Mouse (Mus musculus): ENCODE results near the gene Scaf4. TPM values are rescaled to one million over a fixed set of nuclear protein-coding genes. Genes with fewer than 3 reads are reported as not detected.

Scaf4 gene
- polyA plus RNA-seq, 1 experiment from 2014 or later, result 7.9 TPM

DNA sequence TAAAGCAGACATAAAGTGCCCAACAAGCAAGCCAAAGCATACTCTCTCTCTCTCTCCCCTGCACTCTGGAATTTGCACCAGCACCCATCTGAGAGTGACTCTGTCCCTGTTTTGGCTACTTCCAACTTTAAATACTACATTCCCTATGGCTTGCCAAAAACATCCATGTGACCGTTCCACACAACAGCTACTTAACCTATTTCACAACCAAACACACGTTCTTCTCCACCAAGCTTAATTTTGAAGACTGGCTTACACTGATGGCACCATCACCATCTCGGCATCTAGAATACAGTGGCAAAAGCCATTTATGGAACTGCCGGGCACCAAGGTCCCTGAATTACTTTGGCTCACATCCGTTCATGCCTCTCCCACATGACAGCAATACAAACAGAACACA lies 3.3 kb downstream of the Scaf4 start:
- no peaks in the 10 kb centered on the region for H3K9me3 ChIP-seq (replicated peaks; ENCODE audit: control insufficient read depth, low read length)
- no peak overlapping the region for H3K9ac ChIP-seq (ENCODE audit: low read depth, low read length)
- peaks cover 48% of the 10 kb centered on the region for H3K4me1 ChIP-seq (ENCODE audit: control insufficient read depth, low read depth, low read length)
- ATAC-seq (ENCODE audit: low read depth), result no peak
- no peak overlapping the region for H3K4me2 ChIP-seq (ENCODE audit: low read depth, low read length)
- H3K36me3 ChIP-seq (ENCODE audit: control insufficient read depth, insufficient read depth), result no peaks in the 10 kb centered on the region
- H3K27me3 ChIP-seq (ENCODE audit: control insufficient read depth, insufficient read depth, low read depth, low read length), result no peaks in the 10 kb centered on the region
- WGBS (ENCODE audit: insufficient replicate concordance), result 65% methylated on average over 5 of the region's 5 CpGs
- H3K4me3 ChIP-seq (ENCODE audit: low read depth, low read length), result no peak overlapping the region
- H3K27ac ChIP-seq (ENCODE audit: low read length), result peak overlapping the region; percentile 33; the same call in 1 of the 2 replicates

GRCm38 (mm10) chr16:90280515-90280914 lies 3.8 kb downstream of the Scaf4 start:
- Histone ChIP-seq H3K9me3 (replicated peaks; ENCODE audit: control insufficient read depth, low read length) (no peaks in the 10 kb centered on the region), H3K4me3 (ENCODE audit: low read depth, low read length) (no peak overlapping the region), H3K4me2 (ENCODE audit: low read depth, low read length) (no peak overlapping the region), H3K9ac (ENCODE audit: low read depth, low read length) (no peak overlapping the region), H3K36me3 (ENCODE audit: control insufficient read depth, insufficient read depth) (no peaks in the 10 kb centered on the region), H3K4me1 (ENCODE audit: control insufficient read depth, low read depth, low read length) (peaks cover 46% of the 10 kb centered on the region), H3K27me3 (ENCODE audit: control insufficient read depth, insufficient read depth, low read depth, low read length) (no peaks in the 10 kb centered on the region), H3K27ac (ENCODE audit: low read length) (peak overlapping the region; percentile 33; the same call in 1 of the 2 replicates)
- ATAC-seq (ENCODE audit: low read depth), result no peak
- 73% methylated on average over 2 of the region's 2 CpGs for WGBS (ENCODE audit: insufficient replicate concordance)

- peaks cover 37% of the 10 kb centered on the region for H3K4me1 ChIP-seq (ENCODE audit: control insufficient read depth, low read depth, low read length)
- peak overlapping the region; percentile 44 for H3K4me2 ChIP-seq (ENCODE audit: low read depth, low read length)
Observed at GRCm38 (mm10) chr16:90279058-90279457, 5.2 kb downstream of the Scaf4 start.

DNA sequence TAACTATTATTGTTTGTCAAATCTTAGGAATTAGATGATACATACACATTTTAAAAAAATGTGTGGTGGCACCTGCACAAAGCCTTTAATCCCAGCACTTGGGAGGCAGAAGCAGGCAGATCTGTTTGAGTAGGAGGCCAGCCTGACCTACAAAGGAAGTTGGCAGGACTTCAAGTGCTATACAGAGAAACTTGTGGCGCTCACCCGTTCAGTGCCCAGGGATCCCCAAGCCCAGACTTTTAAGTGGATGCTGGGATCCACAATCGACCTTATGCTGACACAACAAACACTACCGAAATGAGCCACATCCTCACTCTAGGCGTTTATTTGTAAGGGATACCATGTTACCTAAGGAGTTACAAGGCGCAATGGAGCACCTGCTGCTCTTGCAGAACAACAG lies 8.8 kb downstream of the Scaf4 start:
- ATAC-seq (ENCODE audit: low read depth), result no peak
- peaks cover 16% of the 10 kb centered on the region for H3K4me1 ChIP-seq (ENCODE audit: control insufficient read depth, low read depth, low read length)
- no peak overlapping the region for H3K4me3 ChIP-seq (ENCODE audit: low read depth, low read length)
- no peak overlapping the region for H3K4me2 ChIP-seq (ENCODE audit: low read depth, low read length)
- WGBS (ENCODE audit: insufficient replicate concordance), result 78% methylated on average over 6 of the region's 6 CpGs
- H3K27me3 ChIP-seq (ENCODE audit: control insufficient read depth, insufficient read depth, low read depth, low read length), result no peaks in the 10 kb centered on the region
- no peaks in the 10 kb centered on the region for H3K9me3 ChIP-seq (replicated peaks; ENCODE audit: control insufficient read depth, low read length)
- no peaks in the 10 kb centered on the region for H3K36me3 ChIP-seq (ENCODE audit: control insufficient read depth, insufficient read depth)
- H3K9ac ChIP-seq (ENCODE audit: low read depth, low read length), result no peak overlapping the region
- H3K27ac ChIP-seq (ENCODE audit: low read length), result no peak overlapping the region

More at GRCm38 (mm10) chr16:90279058-90279457, 5.2 kb downstream of the Scaf4 start:
- Histone ChIP-seq H3K9me3 (replicated peaks; ENCODE audit: control insufficient read depth, low read length) (no peaks in the 10 kb centered on the region), H3K36me3 (ENCODE audit: control insufficient read depth, insufficient read depth) (no peaks in the 10 kb centered on the region), H3K27ac (ENCODE audit: low read length) (no peak overlapping the region), H3K4me3 (ENCODE audit: low read depth, low read length) (peak overlapping the region; percentile 11; the same call in 1 of the 2 replicates), H3K9ac (ENCODE audit: low read depth, low read length) (no peak overlapping the region), H3K27me3 (ENCODE audit: control insufficient read depth, insufficient read depth, low read depth, low read length) (no peaks in the 10 kb centered on the region)
- ATAC-seq (ENCODE audit: low read depth), result peak; percentile 26; the same call in 1 of the 2 replicates
- WGBS (ENCODE audit: insufficient replicate concordance), result 16% methylated on average over 6 of the region's 6 CpGs

DNA sequence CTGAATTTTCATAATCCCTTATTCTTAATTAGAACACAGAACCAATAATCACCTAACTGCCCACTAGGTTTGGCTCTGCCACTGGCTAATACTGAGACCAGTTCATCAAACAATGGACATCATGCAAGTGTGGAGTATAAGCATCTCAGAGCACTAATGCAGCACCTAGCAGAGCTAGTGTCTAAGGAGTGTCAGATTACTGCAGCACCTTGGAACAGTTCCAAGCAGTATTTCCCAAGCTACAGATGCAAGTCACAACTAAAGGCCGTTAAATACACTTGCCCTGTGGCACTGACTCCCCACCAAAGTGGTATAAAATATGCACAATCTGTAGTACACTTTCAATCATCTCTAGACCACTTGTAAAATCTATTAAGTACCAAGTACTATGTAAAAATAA lies 17.7 kb downstream of the Scaf4 start:
- Histone ChIP-seq H3K9me3 (replicated peaks; ENCODE audit: control insufficient read depth, low read length) (no peaks in the 10 kb centered on the region), H3K27me3 (ENCODE audit: control insufficient read depth, insufficient read depth, low read depth, low read length) (no peaks in the 10 kb centered on the region), H3K4me3 (ENCODE audit: low read depth, low read length) (no peak overlapping the region), H3K4me2 (ENCODE audit: low read depth, low read length) (no peak overlapping the region), H3K36me3 (ENCODE audit: control insufficient read depth, insufficient read depth) (peaks cover 3% of the 10 kb centered on the region), H3K4me1 (ENCODE audit: control insufficient read depth, low read depth, low read length) (peaks cover 43% of the 10 kb centered on the region), H3K9ac (ENCODE audit: low read depth, low read length) (no peak overlapping the region), H3K27ac (ENCODE audit: low read length) (no peak overlapping the region)
- ATAC-seq (ENCODE audit: low read depth), result no peak
- 38% methylated on average over 1 of the region's 1 CpGs for WGBS (ENCODE audit: insufficient replicate concordance)

DNA sequence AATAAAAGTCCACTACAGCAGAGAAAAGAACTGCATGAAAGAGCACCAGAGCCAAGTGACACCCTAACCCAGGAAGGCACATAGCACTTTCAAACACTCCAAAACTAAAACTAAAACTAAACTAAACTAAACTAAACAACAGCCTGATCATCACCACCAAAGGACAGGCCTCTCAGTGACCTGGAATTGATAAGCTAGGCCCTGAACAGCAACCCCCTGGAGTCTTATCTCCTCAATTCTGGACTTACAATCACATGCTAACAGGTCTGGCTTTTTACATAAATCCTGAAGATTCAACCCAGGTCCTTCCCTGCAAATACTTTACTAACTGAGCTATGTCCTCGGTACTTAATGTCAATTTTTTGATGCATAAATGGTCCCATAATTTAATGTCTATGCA lies 19.2 kb downstream of the Scaf4 start:
- Histone ChIP-seq H3K4me2 (ENCODE audit: low read depth, low read length) (peak overlapping the region; percentile 26; the same call in 1 of the 2 replicates), H3K4me3 (ENCODE audit: low read depth, low read length) (no peak overlapping the region), H3K36me3 (ENCODE audit: control insufficient read depth, insufficient read depth) (peaks cover 8% of the 10 kb centered on the region), H3K9me3 (replicated peaks; ENCODE audit: control insufficient read depth, low read length) (no peaks in the 10 kb centered on the region), H3K27ac (ENCODE audit: low read length) (peak overlapping the region; percentile 45; the same call in 1 of the 2 replicates), H3K9ac (ENCODE audit: low read depth, low read length) (no peak overlapping the region), H3K4me1 (ENCODE audit: control insufficient read depth, low read depth, low read length) (peaks cover 43% of the 10 kb centered on the region), H3K27me3 (ENCODE audit: control insufficient read depth, insufficient read depth, low read depth, low read length) (no peaks in the 10 kb centered on the region)
- peak; percentile 51 for ATAC-seq (ENCODE audit: low read depth)
- 32% methylated on average over 1 of the region's 1 CpGs for WGBS (ENCODE audit: insufficient replicate concordance)

- H3K9ac ChIP-seq (ENCODE audit: low read depth, low read length), result peak overlapping the region; percentile 41; the same call in 1 of the 2 replicates
- WGBS (ENCODE audit: insufficient replicate concordance), result 28% methylated on average over 5 of the region's 5 CpGs
- peak; percentile 90 for ATAC-seq (ENCODE audit: low read depth)
- peak overlapping the region; percentile 73 for H3K27ac ChIP-seq (ENCODE audit: low read length)
- H3K4me1 ChIP-seq (ENCODE audit: control insufficient read depth, low read depth, low read length), result peaks cover 38% of the 10 kb centered on the region
- no peaks in the 10 kb centered on the region for H3K9me3 ChIP-seq (replicated peaks; ENCODE audit: control insufficient read depth, low read length)
- H3K4me3 ChIP-seq (ENCODE audit: low read depth, low read length), result no peak overlapping the region
- peak overlapping the region; percentile 26; the same call in 1 of the 2 replicates for H3K4me2 ChIP-seq (ENCODE audit: low read depth, low read length)
- H3K36me3 ChIP-seq (ENCODE audit: control insufficient read depth, insufficient read depth), result peaks cover 14% of the 10 kb centered on the region
- no peaks in the 10 kb centered on the region for H3K27me3 ChIP-seq (ENCODE audit: control insufficient read depth, insufficient read depth, low read depth, low read length)
Observed at GRCm38 (mm10) chr16:90264021-90264420, 20.3 kb downstream of the Scaf4 start.

GRCm38 (mm10) chr16:90261791-90262190 lies 22.5 kb downstream of the Scaf4 start:
- ATAC-seq (ENCODE audit: low read depth), result no peak
- 91% methylated on average over 2 of the region's 2 CpGs for WGBS (ENCODE audit: insufficient replicate concordance)
- H3K9me3 ChIP-seq (replicated peaks; ENCODE audit: control insufficient read depth, low read length), result no peaks in the 10 kb centered on the region

GRCm38 (mm10) chr16:90260097-90260496 lies 24.2 kb downstream of the Scaf4 start:
- H3K4me3 ChIP-seq (ENCODE audit: low read depth, low read length), result no peak overlapping the region
- no peaks in the 10 kb centered on the region for H3K27me3 ChIP-seq (ENCODE audit: control insufficient read depth, insufficient read depth, low read depth, low read length)
- H3K4me1 ChIP-seq (ENCODE audit: control insufficient read depth, low read depth, low read length), result peaks cover 15% of the 10 kb centered on the region
- no peak overlapping the region for H3K27ac ChIP-seq (ENCODE audit: low read length)
- WGBS (ENCODE audit: insufficient replicate concordance), result 70% methylated on average over 4 of the region's 4 CpGs
- no peak overlapping the region for H3K4me2 ChIP-seq (ENCODE audit: low read depth, low read length)
- peaks cover 35% of the 10 kb centered on the region for H3K36me3 ChIP-seq (ENCODE audit: control insufficient read depth, insufficient read depth)
- H3K9me3 ChIP-seq (replicated peaks; ENCODE audit: control insufficient read depth, low read length), result no peaks in the 10 kb centered on the region
- H3K9ac ChIP-seq (ENCODE audit: low read depth, low read length), result no peak overlapping the region
- ATAC-seq (ENCODE audit: low read depth), result no peak

More at GRCm38 (mm10) chr16:90261791-90262190, 22.5 kb downstream of the Scaf4 start:
- peaks cover 26% of the 10 kb centered on the region for H3K4me1 ChIP-seq (ENCODE audit: control insufficient read depth, low read depth, low read length)
- no peaks in the 10 kb centered on the region for H3K27me3 ChIP-seq (ENCODE audit: control insufficient read depth, insufficient read depth, low read depth, low read length)
- H3K9ac ChIP-seq (ENCODE audit: low read depth, low read length), result no peak overlapping the region
- H3K4me2 ChIP-seq (ENCODE audit: low read depth, low read length), result no peak overlapping the region
- H3K36me3 ChIP-seq (ENCODE audit: control insufficient read depth, insufficient read depth), result peaks cover 25% of the 10 kb centered on the region
- H3K4me3 ChIP-seq (ENCODE audit: low read depth, low read length), result no peak overlapping the region
- H3K27ac ChIP-seq (ENCODE audit: low read length), result no peak overlapping the region

Measured in liver, embryonic 16.5 days (tissue).